Mouse (Mus musculus): ENCODE data around the gene Deaf1. TPM values are rescaled to one million over a fixed set of nuclear protein-coding genes. Genes with fewer than 3 reads are reported as not detected.

The Deaf1 gene
- polyA plus RNA-seq, 1 experiment from 2014 or later: 39.4 TPM

- H3K4me1 ChIP-seq: 0 out of 2 replicates have a peak, but pooled peaks cover 9% of the 10 kb centered on the region
- 55% methylated on average over 12 of the region's 12 CpGs for WGBS
- H3K27ac ChIP-seq: no peak overlapping the region
Observed at GRCm38 (mm10) chr7:141355626-141356326, 28.3 kb upstream of the Deaf1 start.

GRCm38 (mm10) chr7:141355051-141355450 is 27.6 kb upstream of the Deaf1 start:
- no peak overlapping the region for H3K27ac ChIP-seq
- DNase-seq (ENCODE audit: low spot score): no peak
- no peak overlapping the region for H3K4me3 ChIP-seq
- H3K9me3 ChIP-seq: no peaks in the 10 kb centered on the region
- peaks cover 44% of the 10 kb centered on the region for H3K27me3 ChIP-seq (ENCODE audit: insufficient read depth, poor library complexity, severe bottlenecking)
- 75% methylated on average over 8 of the region's 8 CpGs for WGBS
- no peaks in the 10 kb centered on the region for H3K36me3 ChIP-seq
- H3K4me1 ChIP-seq: 0 out of 2 replicates have a peak, but pooled peaks cover 9% of the 10 kb centered on the region

More at GRCm38 (mm10) chr7:141355626-141356326, 28.3 kb upstream of the Deaf1 start:
- Histone ChIP-seq H3K27me3 (ENCODE audit: insufficient read depth, poor library complexity, severe bottlenecking) (peaks cover 51% of the 10 kb centered on the region), H3K9me3 (no peaks in the 10 kb centered on the region), H3K36me3 (no peaks in the 10 kb centered on the region), H3K4me3 (no peak overlapping the region)
- no peak for DNase-seq (ENCODE audit: low spot score)

- H3K27me3 ChIP-seq (ENCODE audit: insufficient read depth, poor library complexity, severe bottlenecking): peaks cover 13% of the 10 kb centered on the region
- no peak for DNase-seq (ENCODE audit: low spot score)
- 0 out of 2 replicates have a peak, but pooled peaks cover 5% of the 10 kb centered on the region for H3K4me1 ChIP-seq
- H3K9me3 ChIP-seq: no peaks in the 10 kb centered on the region
- no peak overlapping the region for H3K27ac ChIP-seq
- no peaks in the 10 kb centered on the region for H3K36me3 ChIP-seq
- no peak overlapping the region for H3K4me3 ChIP-seq
- 72% methylated on average over 6 of the region's 6 CpGs for WGBS
Observed at GRCm38 (mm10) chr7:141351061-141351460, 23.6 kb upstream of the Deaf1 start.

- no peaks in the 10 kb centered on the region for H3K9me3 ChIP-seq
- peaks cover 35% of the 10 kb centered on the region; the same call in 1 of the 2 replicates for H3K27me3 ChIP-seq (ENCODE audit: insufficient read depth, poor library complexity, severe bottlenecking)
- DNase-seq (ENCODE audit: low spot score): no peak
- 85% methylated on average over 5 of the region's 5 CpGs for WGBS
- H3K27ac ChIP-seq: no peak overlapping the region
- H3K4me3 ChIP-seq: no peak overlapping the region
- H3K36me3 ChIP-seq: no peaks in the 10 kb centered on the region
- H3K4me1 ChIP-seq: peaks cover 7% of the 10 kb centered on the region
Observed at GRCm38 (mm10) chr7:141344787-141345186, 17.3 kb upstream of the Deaf1 start.

GRCm38 (mm10) chr7:141343696-141344095 is 16.2 kb upstream of the Deaf1 start:
- no peaks in the 10 kb centered on the region for H3K9me3 ChIP-seq
- WGBS: 79% methylated on average over 7 of the region's 7 CpGs

GRCm38 (mm10) chr7:141343230-141343629 is 15.7 kb upstream of the Deaf1 start:
- Histone ChIP-seq H3K9me3 (no peaks in the 10 kb centered on the region), H3K4me3 (no peak overlapping the region), H3K27ac (no peak overlapping the region), H3K4me1 (peaks cover 21% of the 10 kb centered on the region), H3K36me3 (no peaks in the 10 kb centered on the region), H3K27me3 (ENCODE audit: insufficient read depth, poor library complexity, severe bottlenecking) (peaks cover 51% of the 10 kb centered on the region)
- no peak for DNase-seq (ENCODE audit: low spot score)
- WGBS: 72% methylated on average over 2 of the region's 2 CpGs

More at GRCm38 (mm10) chr7:141343696-141344095, 16.2 kb upstream of the Deaf1 start:
- no peak for DNase-seq (ENCODE audit: low spot score)
- Histone ChIP-seq H3K4me3 (no peak overlapping the region), H3K27ac (no peak overlapping the region), H3K36me3 (no peaks in the 10 kb centered on the region), H3K27me3 (ENCODE audit: insufficient read depth, poor library complexity, severe bottlenecking) (peaks cover 46% of the 10 kb centered on the region), H3K4me1 (peaks cover 17% of the 10 kb centered on the region)

GRCm38 (mm10) chr7:141341689-141342226 is 14.3 kb upstream of the Deaf1 start:
- Histone ChIP-seq H3K27ac (no peak overlapping the region), H3K36me3 (no peaks in the 10 kb centered on the region), H3K9me3 (no peaks in the 10 kb centered on the region), H3K4me3 (no peak overlapping the region), H3K27me3 (ENCODE audit: insufficient read depth, poor library complexity, severe bottlenecking) (peaks cover 57% of the 10 kb centered on the region), H3K4me1 (peaks cover 31% of the 10 kb centered on the region)
- DNase-seq (ENCODE audit: low spot score): peak; percentile 69
- 67% methylated on average over 10 of the region's 10 CpGs for whole genome bisulfite sequencing

GRCm38 (mm10) chr7:141340476-141340875 is 13.0 kb upstream of the Deaf1 start:
- Histone ChIP-seq H3K4me1 (peaks cover 31% of the 10 kb centered on the region), H3K4me3 (no peak overlapping the region), H3K27ac (no peak overlapping the region), H3K27me3 (ENCODE audit: insufficient read depth, poor library complexity, severe bottlenecking) (peaks cover 57% of the 10 kb centered on the region), H3K36me3 (peaks cover 3% of the 10 kb centered on the region; the same call in 1 of the 2 replicates), H3K9me3 (no peaks in the 10 kb centered on the region)
- WGBS: 74% methylated on average over 6 of the region's 6 CpGs
- DNase-seq (ENCODE audit: low spot score): peak; percentile 65

- DNase-seq (ENCODE audit: low spot score): peak; percentile 74
- no peak overlapping the region for H3K4me3 ChIP-seq
- H3K27me3 ChIP-seq (ENCODE audit: insufficient read depth, poor library complexity, severe bottlenecking): peaks cover 57% of the 10 kb centered on the region
- no peaks in the 10 kb centered on the region for H3K9me3 ChIP-seq
- peaks cover 31% of the 10 kb centered on the region for H3K4me1 ChIP-seq
- H3K36me3 ChIP-seq: peaks cover 6% of the 10 kb centered on the region; the same call in 1 of the 2 replicates
- WGBS: 72% methylated on average over 7 of the region's 7 CpGs
- no peak overlapping the region for H3K27ac ChIP-seq
Observed at GRCm38 (mm10) chr7:141340023-141340422, 12.5 kb upstream of the Deaf1 start.

- peak; percentile 74 for DNase-seq (ENCODE audit: low spot score)
- Histone ChIP-seq H3K9me3 (no peaks in the 10 kb centered on the region), H3K27ac (0 out of 2 replicates have a peak overlapping the region, but pooled peaks have one; percentile 67), H3K27me3 (ENCODE audit: insufficient read depth, poor library complexity, severe bottlenecking) (peaks cover 57% of the 10 kb centered on the region), H3K36me3 (peaks cover 11% of the 10 kb centered on the region), H3K4me3 (peak overlapping the region; percentile 52), H3K4me1 (peaks cover 31% of the 10 kb centered on the region)
- 31% methylated on average over 20 of the region's 20 CpGs for WGBS
Observed at GRCm38 (mm10) chr7:141339215-141339920, 11.9 kb upstream of the Deaf1 start.

- Histone ChIP-seq H3K4me3 (peak within 1 kb of the TSS; percentile 52), H3K27me3 (ENCODE audit: insufficient read depth, poor library complexity, severe bottlenecking) (peaks cover 54% of the 10 kb centered on the region), H3K36me3 (peaks cover 16% of the 10 kb centered on the region), H3K27ac (peak within 1 kb of the TSS; percentile 67; the same call in 1 of the 2 replicates), H3K4me1 (peaks cover 31% of the 10 kb centered on the region), H3K9me3 (no peaks in the 10 kb centered on the region)
- peak; percentile 76 for DNase-seq (ENCODE audit: low spot score)
- WGBS: 4% methylated on average over 23 of the region's 23 CpGs
Observed at GRCm38 (mm10) chr7:141338576-141339131, 11.2 kb upstream of the Deaf1 start, which contains the start of gene Eps8l2. Gene Eps8l2, plus strand, starts transcription at chr7:141338880.

GRCm38 (mm10) chr7:141337716-141338416 is 10.4 kb upstream of the Deaf1 start:
- Histone ChIP-seq H3K4me3 (no peak overlapping the region), H3K4me1 (peaks cover 31% of the 10 kb centered on the region), H3K27ac (peak overlapping the region; percentile 11; the same call in 1 of the 2 replicates), H3K36me3 (peaks cover 23% of the 10 kb centered on the region), H3K27me3 (ENCODE audit: insufficient read depth, poor library complexity, severe bottlenecking) (peaks cover 46% of the 10 kb centered on the region), H3K9me3 (no peaks in the 10 kb centered on the region)
- DNase-seq (ENCODE audit: low spot score): peak; percentile 74
- whole genome bisulfite sequencing: 56% methylated on average over 3 of the region's 3 CpGs

Data from heart, embryonic 10.5 days (tissue).